Mouse (Mus musculus): ENCODE results near the gene 1700022I11Rik. TPM values are rescaled to one million over a fixed set of nuclear protein-coding genes. Genes with fewer than 3 reads are reported as not detected.

Gene 1700022I11Rik
- polyA plus RNA-seq, 1 experiment: not detected

- H3K36me3 ChIP-seq (ENCODE audit: control insufficient read depth): no peaks in the 10 kb centered on the region; the same call in 1 of the 2 replicates
- peaks cover 6% of the 10 kb centered on the region; the same call in 1 of the 2 replicates for H3K27me3 ChIP-seq (ENCODE audit: control insufficient read depth)
- H3K4me3 ChIP-seq (replicated peaks): no peak overlapping the region
- H3K4me1 ChIP-seq (ENCODE audit: control insufficient read depth): no peaks in the 10 kb centered on the region
- H3K9me3 ChIP-seq (ENCODE audit: control insufficient read depth, low read length): no peaks in the 10 kb centered on the region
- no peak for TF ChIP-seq GATA1 (IDR thresholded peaks at IDR 0.05; ENCODE audit: low read length)
- TF ChIP-seq TAL1 (IDR thresholded peaks at IDR 0.05; ENCODE audit: low read length): no peak
These were observed 12.8 kb upstream of the 1700022I11Rik start for GRCm38 (mm10) chr4:42956581-42956980.

- Histone ChIP-seq H3K4me1 (ENCODE audit: control insufficient read depth) (no peaks in the 10 kb centered on the region), H3K4me3 (replicated peaks) (no peak overlapping the region)
- TF ChIP-seq TAL1 (IDR thresholded peaks at IDR 0.05; ENCODE audit: low read length) (no peak), GATA1 (IDR thresholded peaks at IDR 0.05; ENCODE audit: low read length) (no peak)
These were observed 12.1 kb upstream of the 1700022I11Rik start for GRCm38 (mm10) chr4:42957306-42957705.

GRCm38 (mm10) chr4:42957979-42958378 lies 11.4 kb upstream of the 1700022I11Rik start:
- TF ChIP-seq GATA1 (IDR thresholded peaks at IDR 0.05; ENCODE audit: low read length) (no peak), TAL1 (IDR thresholded peaks at IDR 0.05; ENCODE audit: low read length) (no peak)
- Histone ChIP-seq H3K4me1 (ENCODE audit: control insufficient read depth) (no peaks in the 10 kb centered on the region), H3K36me3 (ENCODE audit: control insufficient read depth) (no peaks in the 10 kb centered on the region; the same call in 1 of the 2 replicates), H3K9me3 (ENCODE audit: control insufficient read depth, low read length) (no peaks in the 10 kb centered on the region), H3K4me3 (replicated peaks) (no peak overlapping the region), H3K27me3 (ENCODE audit: control insufficient read depth) (0 out of 2 replicates have a peak, but pooled peaks cover 3% of the 10 kb centered on the region)

More at GRCm38 (mm10) chr4:42957306-42957705, 12.1 kb upstream of the 1700022I11Rik start:
- Histone ChIP-seq H3K9me3 (ENCODE audit: control insufficient read depth, low read length) (no peaks in the 10 kb centered on the region), H3K27me3 (ENCODE audit: control insufficient read depth) (0 out of 2 replicates have a peak, but pooled peaks cover 3% of the 10 kb centered on the region), H3K36me3 (ENCODE audit: control insufficient read depth) (no peaks in the 10 kb centered on the region; the same call in 1 of the 2 replicates)

GRCm38 (mm10) chr4:42958942-42959341 lies 10.5 kb upstream of the 1700022I11Rik start:
- 0 out of 2 replicates have a peak, but pooled peaks cover 3% of the 10 kb centered on the region for H3K27me3 ChIP-seq (ENCODE audit: control insufficient read depth)
- no peaks in the 10 kb centered on the region; the same call in 1 of the 2 replicates for H3K36me3 ChIP-seq (ENCODE audit: control insufficient read depth)
- H3K4me3 ChIP-seq (replicated peaks): no peak overlapping the region
- no peaks in the 10 kb centered on the region for H3K4me1 ChIP-seq (ENCODE audit: control insufficient read depth)
- no peaks in the 10 kb centered on the region for H3K9me3 ChIP-seq (ENCODE audit: control insufficient read depth, low read length)
- TF ChIP-seq TAL1 (IDR thresholded peaks at IDR 0.05; ENCODE audit: low read length) (no peak), GATA1 (IDR thresholded peaks at IDR 0.05; ENCODE audit: low read length) (no peak)

GRCm38 (mm10) chr4:42959382-42959781 lies 10.0 kb upstream of the 1700022I11Rik start:
- Histone ChIP-seq H3K9me3 (ENCODE audit: control insufficient read depth, low read length) (no peaks in the 10 kb centered on the region), H3K4me3 (replicated peaks) (no peak overlapping the region), H3K36me3 (ENCODE audit: control insufficient read depth) (no peaks in the 10 kb centered on the region; the same call in 1 of the 2 replicates), H3K4me1 (ENCODE audit: control insufficient read depth) (no peaks in the 10 kb centered on the region), H3K27me3 (ENCODE audit: control insufficient read depth) (peaks cover 3% of the 10 kb centered on the region; the same call in 1 of the 2 replicates)
- TF ChIP-seq TAL1 (IDR thresholded peaks at IDR 0.05; ENCODE audit: low read length) (no peak), GATA1 (IDR thresholded peaks at IDR 0.05; ENCODE audit: low read length) (no peak)

- no peak for TF ChIP-seq TAL1 (IDR thresholded peaks at IDR 0.05; ENCODE audit: low read length)
- TF ChIP-seq GATA1 (IDR thresholded peaks at IDR 0.05; ENCODE audit: low read length): no peak
- Histone ChIP-seq H3K27me3 (ENCODE audit: control insufficient read depth) (peaks cover 12% of the 10 kb centered on the region), H3K4me3 (replicated peaks) (no peak overlapping the region), H3K9me3 (ENCODE audit: control insufficient read depth, low read length) (no peaks in the 10 kb centered on the region), H3K36me3 (ENCODE audit: control insufficient read depth) (no peaks in the 10 kb centered on the region; the same call in 1 of the 2 replicates), H3K4me1 (ENCODE audit: control insufficient read depth) (peaks cover 5% of the 10 kb centered on the region)
These were observed 7.8 kb upstream of the 1700022I11Rik start for GRCm38 (mm10) chr4:42961592-42961991.

GRCm38 (mm10) chr4:42963480-42963879 lies 5.9 kb upstream of the 1700022I11Rik start:
- Histone ChIP-seq H3K27me3 (ENCODE audit: control insufficient read depth) (peaks cover 12% of the 10 kb centered on the region), H3K4me3 (replicated peaks) (no peak overlapping the region), H3K4me1 (ENCODE audit: control insufficient read depth) (peaks cover 5% of the 10 kb centered on the region), H3K9me3 (ENCODE audit: control insufficient read depth, low read length) (no peaks in the 10 kb centered on the region), H3K36me3 (ENCODE audit: control insufficient read depth) (no peaks in the 10 kb centered on the region)
- TF ChIP-seq TAL1 (IDR thresholded peaks at IDR 0.05; ENCODE audit: low read length) (no peak), GATA1 (IDR thresholded peaks at IDR 0.05; ENCODE audit: low read length) (no peak)

GRCm38 (mm10) chr4:42965039-42965719 lies 4.2 kb upstream of the 1700022I11Rik start:
- no peaks in the 10 kb centered on the region for H3K36me3 ChIP-seq (ENCODE audit: control insufficient read depth)
- H3K4me1 ChIP-seq (ENCODE audit: control insufficient read depth): peaks cover 5% of the 10 kb centered on the region
- TF ChIP-seq GATA1 (IDR thresholded peaks at IDR 0.05; ENCODE audit: low read length): no peak
- TF ChIP-seq TAL1 (IDR thresholded peaks at IDR 0.05; ENCODE audit: low read length): no peak
- no peaks in the 10 kb centered on the region for H3K9me3 ChIP-seq (ENCODE audit: control insufficient read depth, low read length)
- H3K27me3 ChIP-seq (ENCODE audit: control insufficient read depth): peaks cover 9% of the 10 kb centered on the region
- H3K4me3 ChIP-seq (replicated peaks): no peak overlapping the region

GRCm38 (mm10) chr4:42972952-42973351 lies 3.5 kb downstream of the 1700022I11Rik start:
- Histone ChIP-seq H3K9me3 (ENCODE audit: control insufficient read depth, low read length) (no peaks in the 10 kb centered on the region), H3K36me3 (ENCODE audit: control insufficient read depth) (peaks cover 11% of the 10 kb centered on the region), H3K27me3 (ENCODE audit: control insufficient read depth) (no peaks in the 10 kb centered on the region), H3K4me3 (replicated peaks) (no peak overlapping the region), H3K4me1 (ENCODE audit: control insufficient read depth) (no peaks in the 10 kb centered on the region)
- TF ChIP-seq GATA1 (IDR thresholded peaks at IDR 0.05; ENCODE audit: low read length) (no peak), TAL1 (IDR thresholded peaks at IDR 0.05; ENCODE audit: low read length) (no peak)
